Mouse (Mus musculus) lung, embryonic 16.5 days (tissue): ENCODE results near the gene Mcu. TPM values are rescaled to one million over a fixed set of nuclear protein-coding genes. Genes with fewer than 3 reads are reported as not detected.
A peak's percentile ranks its signal among the peaks of the same experiment; 100 is the strongest.

Source experiments
- ATAC-seq: fragments of 200-750 bp; cut with Nextera tagmentation; 2 replicates; pipeline ENCODE4 v1.8.0; 2017; ENCODE audit warnings: low read depth, mild to moderate bottlenecking, moderate library complexity
- H3K27ac ChIP-seq: fragments of 300-500 bp; sonication (generic); 2 replicates; pipeline ENCODE4 v1.5.1; 2014; ENCODE audit warnings: mild to moderate bottlenecking, control low read depth, low read length
- H3K27me3 ChIP-seq: fragments of 300-500 bp; sonication (generic); 2 replicates; pipeline ENCODE4 v1.6.1; 2014; ENCODE audit warnings: low read depth, low read length, mixed read lengths; ENCODE audit not compliant: control insufficient read depth, insufficient read depth
- H3K36me3 ChIP-seq: fragments of 300-500 bp; sonication (generic); 2 replicates; pipeline ENCODE4 v1.6.1; 2014; ENCODE audit warnings: low read length; ENCODE audit not compliant: control insufficient read depth, insufficient read depth
- H3K4me1 ChIP-seq: fragments of 300-500 bp; sonication (generic); replicated peaks from 2 replicates; pipeline ENCODE4 v1.6.1; 2014; ENCODE audit warnings: low read length, mixed read lengths; ENCODE audit not compliant: control insufficient read depth, insufficient read depth
- H3K4me2 ChIP-seq: fragments of 300-500 bp; sonication (generic); 2 replicates; pipeline ENCODE4 v1.6.1; 2014; ENCODE audit warnings: low read depth, low read length, control low read depth
- H3K4me3 ChIP-seq: fragments of 300-500 bp; sonication (generic); 2 replicates; pipeline ENCODE4 v1.5.1; 2014; ENCODE audit warnings: mild to moderate bottlenecking, low read length, control low read depth
- H3K9ac ChIP-seq: fragments of 300-500 bp; sonication (generic); 2 replicates; pipeline ENCODE4 v1.6.1; 2014; ENCODE audit warnings: low read length, control low read depth
- H3K9me3 ChIP-seq: fragments of 300-500 bp; sonication (generic); 2 replicates; pipeline ENCODE4 v1.6.1; 2016; ENCODE audit warnings: low read length; ENCODE audit not compliant: control insufficient read depth
- WGBS: fragments of 180-500 bp; shearing (Covaris S2); extraction: QIAGEN DNeasy Blood & Tissue Kit; methylation state at CpG from one replicate; pipeline ENCODE4 v1.1.7; 2014; 5-methylcytosine and 5-hydroxymethylcytosine counted together
- polyA plus RNA-seq: library from polyadenylated mRNA; unstranded; fragments of >200 nt; fragmentation: Nextera tagmentation; extraction: Ambion mirVana; gene quantifications from 2 replicates; pipeline ENCODE4 v1.2.1, GENCODE M21; 2015

Mcu gene
- polyA plus RNA-seq, 1 experiment from 2014 or later: 33.3 TPM

DNA sequence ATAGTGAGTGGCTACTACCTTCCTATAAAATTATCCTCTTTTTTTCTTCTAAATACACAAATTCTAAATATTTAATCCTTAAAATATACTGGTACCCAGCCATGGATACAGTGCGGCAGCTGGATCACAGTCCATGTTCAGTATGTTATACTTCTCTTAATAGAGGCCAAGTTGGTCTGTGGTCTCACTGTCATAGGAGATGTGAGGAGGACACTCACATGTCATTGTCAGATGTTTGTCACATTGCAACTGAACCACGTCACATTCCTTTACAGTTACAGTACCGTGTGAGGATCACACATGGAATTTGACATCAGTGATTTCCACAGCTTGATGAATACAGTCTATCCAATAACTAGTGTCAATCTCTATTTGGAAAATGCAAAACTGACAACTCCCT lies 36.8 kb downstream of the Mcu start:
- Histone ChIP-seq H3K36me3 (peaks cover 2% of the 10 kb centered on the region; the same call in 1 of the 2 replicates), H3K4me2 (no peak overlapping the region), H3K9ac (no peak overlapping the region), H3K9me3 (no peaks in the 10 kb centered on the region), H3K4me3 (no peak overlapping the region), H3K27ac (no peak overlapping the region), H3K4me1 (peaks cover 16% of the 10 kb centered on the region), H3K27me3 (no peaks in the 10 kb centered on the region)
- no peak for ATAC-seq
- 78% methylated on average over 3 of the region's 3 CpGs for WGBS

DNA sequence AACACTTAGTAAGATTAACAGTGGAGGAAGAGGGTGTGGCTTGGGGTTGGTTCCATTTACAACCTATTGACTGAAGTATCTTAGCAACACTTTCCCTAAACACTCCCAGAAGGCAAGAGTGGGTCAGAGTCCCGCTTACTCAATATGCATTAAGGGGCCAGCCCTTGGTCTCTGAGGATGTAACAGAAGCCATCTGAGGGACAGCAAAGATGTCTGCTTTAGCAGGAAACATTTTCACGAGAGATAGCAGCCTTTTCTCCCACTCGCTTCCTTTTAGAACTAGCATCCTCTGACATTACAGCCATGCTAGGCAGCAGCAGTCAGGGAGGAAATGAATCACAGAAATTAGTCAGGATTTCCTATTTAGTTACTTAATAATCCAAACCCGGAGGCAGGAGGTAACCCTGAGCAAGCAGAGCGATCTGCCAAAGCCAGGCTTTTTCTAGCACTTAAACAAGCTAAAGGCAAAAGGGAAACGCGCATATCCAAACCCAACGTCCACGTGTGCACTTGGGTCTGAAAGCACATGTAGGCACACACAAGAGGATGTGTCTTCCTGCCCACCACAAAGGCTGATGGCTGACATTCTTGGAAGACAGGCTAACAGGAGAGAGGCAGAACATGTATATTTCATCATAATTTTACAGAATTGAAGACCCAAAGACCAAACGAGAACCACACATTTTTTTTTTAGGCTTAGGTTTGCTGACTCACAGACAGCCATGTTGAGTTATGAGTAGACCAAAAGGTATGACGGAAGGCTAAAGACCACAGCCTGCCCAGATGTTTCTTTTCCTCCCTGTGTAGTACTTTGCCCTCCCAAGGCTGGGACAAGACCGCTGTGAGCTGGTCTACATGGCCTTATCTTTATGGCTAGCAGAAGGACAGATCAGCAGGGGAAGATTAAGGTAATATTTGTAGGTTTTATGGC lies 38.4 kb downstream of the Mcu start:
- no peaks in the 10 kb centered on the region for H3K27me3 ChIP-seq
- peaks cover 16% of the 10 kb centered on the region for H3K4me1 ChIP-seq
- H3K4me2 ChIP-seq: peak overlapping the region; percentile 28
- H3K4me3 ChIP-seq: no peak overlapping the region
- peaks cover 2% of the 10 kb centered on the region; the same call in 1 of the 2 replicates for H3K9me3 ChIP-seq
- 38% methylated on average over 12 of the region's 12 CpGs for WGBS
- H3K9ac ChIP-seq: no peak overlapping the region
- H3K36me3 ChIP-seq: peaks cover 2% of the 10 kb centered on the region; the same call in 1 of the 2 replicates
- peak; percentile 81 for ATAC-seq
- peak overlapping the region; percentile 86 for H3K27ac ChIP-seq

DNA sequence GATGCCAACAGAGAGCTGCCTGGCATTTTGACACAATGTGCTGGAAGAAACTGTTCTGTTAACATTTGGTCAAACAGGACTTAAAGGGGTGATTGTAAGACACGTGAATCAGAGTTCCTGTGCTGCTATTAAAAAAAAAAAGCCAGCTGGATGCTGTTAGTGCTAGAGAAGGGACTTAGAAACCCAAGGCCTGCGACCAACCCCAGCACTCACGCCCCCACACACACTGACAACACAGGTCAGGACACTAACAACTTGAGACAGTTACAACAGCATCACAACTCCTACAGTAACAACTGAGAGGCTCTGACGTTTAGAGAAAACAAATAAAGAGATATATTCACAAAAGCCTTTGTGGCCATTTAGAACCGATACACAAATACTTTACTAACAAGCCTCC lies 40.2 kb downstream of the Mcu start:
- H3K4me3 ChIP-seq: no peak overlapping the region
- H3K4me1 ChIP-seq: peaks cover 16% of the 10 kb centered on the region
- no peak overlapping the region for H3K4me2 ChIP-seq
- ATAC-seq: no peak
- H3K27me3 ChIP-seq: no peaks in the 10 kb centered on the region
- WGBS: 40% methylated on average over 5 of the region's 5 CpGs
- no peak overlapping the region for H3K9ac ChIP-seq
- H3K9me3 ChIP-seq: peaks cover 5% of the 10 kb centered on the region
- no peaks in the 10 kb centered on the region; the same call in 1 of the 2 replicates for H3K36me3 ChIP-seq
- no peak overlapping the region for H3K27ac ChIP-seq

DNA sequence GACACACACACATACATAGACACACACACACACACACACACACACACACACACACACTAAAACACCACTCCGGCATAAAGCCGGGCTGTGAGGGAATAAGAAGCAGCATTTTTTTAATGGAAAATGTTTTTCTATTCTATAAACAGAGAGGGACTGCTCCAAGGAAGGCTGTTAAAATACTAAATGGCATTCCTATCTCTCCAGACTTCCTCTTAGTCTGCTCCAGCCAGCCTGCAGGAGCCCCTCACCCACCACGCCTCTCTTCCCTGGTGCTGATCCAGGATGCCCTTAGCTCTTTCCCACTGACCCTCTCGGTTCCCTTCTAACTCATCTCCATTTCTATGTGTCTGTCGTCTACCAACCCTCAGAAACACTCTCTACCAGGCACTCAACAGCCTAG lies 44.5 kb downstream of the Mcu start:
- no peak overlapping the region for H3K27ac ChIP-seq
- ATAC-seq: peak; percentile 62; the same call in 1 of the 2 replicates
- WGBS: 40% methylated on average over 5 of the region's 5 CpGs

DNA sequence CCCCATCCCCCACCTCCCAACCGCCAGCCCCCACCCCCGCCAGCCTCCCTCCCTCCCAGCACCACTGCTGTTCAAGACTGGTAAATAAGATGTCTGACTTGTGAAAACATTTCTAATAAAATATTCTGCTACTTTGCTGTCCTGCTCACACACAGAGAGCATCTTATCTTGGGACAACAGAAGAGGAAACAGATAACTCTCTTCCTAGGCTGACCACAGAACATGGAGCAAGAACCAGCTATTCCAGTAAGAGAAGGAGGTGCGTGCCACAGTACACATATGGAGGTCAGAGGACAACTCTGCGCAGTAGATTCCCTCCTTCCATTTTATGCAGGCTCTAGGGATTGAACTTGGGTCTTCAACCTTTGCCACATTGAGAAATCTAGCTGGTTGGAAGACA lies 45.2 kb downstream of the Mcu start:
- Histone ChIP-seq H3K4me2 (no peak overlapping the region), H3K27ac (no peak overlapping the region), H3K9me3 (peaks cover 5% of the 10 kb centered on the region), H3K36me3 (no peaks in the 10 kb centered on the region; the same call in 1 of the 2 replicates), H3K9ac (no peak overlapping the region), H3K4me1 (peaks cover 5% of the 10 kb centered on the region), H3K4me3 (no peak overlapping the region), H3K27me3 (no peaks in the 10 kb centered on the region)
- 74% methylated on average over 4 of the region's 4 CpGs for WGBS
- ATAC-seq: no peak; the same call in 1 of the 2 replicates

More for the DNA sequence above, 44.5 kb downstream of the Mcu start:
- Histone ChIP-seq H3K4me3 (no peak overlapping the region), H3K27me3 (no peaks in the 10 kb centered on the region), H3K4me2 (no peak overlapping the region), H3K9ac (no peak overlapping the region), H3K9me3 (peaks cover 5% of the 10 kb centered on the region), H3K36me3 (no peaks in the 10 kb centered on the region; the same call in 1 of the 2 replicates), H3K4me1 (peaks cover 5% of the 10 kb centered on the region)

DNA sequence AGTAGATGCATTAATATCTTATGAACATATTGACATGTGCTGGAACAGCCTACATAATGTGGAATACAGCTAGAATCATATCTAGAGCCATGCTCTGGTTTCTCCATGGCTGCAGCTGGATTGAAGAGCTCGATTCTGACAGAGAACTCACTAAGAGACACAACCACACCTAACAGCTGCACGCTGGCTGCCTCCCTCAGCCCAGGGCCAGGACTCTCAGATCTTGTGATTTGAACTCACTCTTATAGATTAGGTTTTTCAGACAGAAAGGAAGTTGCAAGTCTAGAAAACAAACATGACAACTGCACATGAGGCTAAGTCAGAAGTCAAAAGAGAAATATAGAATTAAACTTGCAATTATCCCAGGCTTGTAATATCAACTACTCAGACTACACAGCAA lies 45.7 kb downstream of the Mcu start:
- Histone ChIP-seq H3K4me3 (no peak overlapping the region), H3K9me3 (peaks cover 5% of the 10 kb centered on the region), H3K27ac (no peak overlapping the region), H3K9ac (no peak overlapping the region), H3K27me3 (no peaks in the 10 kb centered on the region), H3K4me1 (peaks cover 5% of the 10 kb centered on the region), H3K4me2 (no peak overlapping the region), H3K36me3 (no peaks in the 10 kb centered on the region; the same call in 1 of the 2 replicates)
- no peak for ATAC-seq
- 61% methylated on average over 2 of the region's 2 CpGs for WGBS

DNA sequence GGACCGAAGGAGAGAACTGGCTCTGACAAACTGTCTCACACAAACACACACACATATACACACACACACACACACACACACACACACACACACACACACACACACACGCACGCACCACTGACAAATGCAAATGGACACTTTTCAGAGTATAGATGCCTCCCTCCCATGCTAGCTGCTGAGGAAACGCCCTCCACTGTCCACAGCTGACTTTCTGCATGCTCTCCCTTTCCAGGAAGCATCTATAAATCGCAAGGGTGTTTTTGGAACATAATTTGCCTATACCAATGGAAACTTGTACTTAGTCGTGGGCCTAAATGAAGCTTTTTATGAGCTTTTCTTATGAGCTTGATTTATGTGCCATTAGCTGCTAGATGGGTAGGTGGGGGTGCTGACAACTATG lies 46.1 kb downstream of the Mcu start:
- Histone ChIP-seq H3K27ac (no peak overlapping the region), H3K36me3 (no peaks in the 10 kb centered on the region; the same call in 1 of the 2 replicates), H3K9me3 (peaks cover 5% of the 10 kb centered on the region), H3K4me1 (peaks cover 5% of the 10 kb centered on the region), H3K9ac (no peak overlapping the region), H3K27me3 (no peaks in the 10 kb centered on the region), H3K4me3 (no peak overlapping the region), H3K4me2 (no peak overlapping the region)
- ATAC-seq: no peak
- 64% methylated on average over 6 of the region's 6 CpGs for WGBS

DNA sequence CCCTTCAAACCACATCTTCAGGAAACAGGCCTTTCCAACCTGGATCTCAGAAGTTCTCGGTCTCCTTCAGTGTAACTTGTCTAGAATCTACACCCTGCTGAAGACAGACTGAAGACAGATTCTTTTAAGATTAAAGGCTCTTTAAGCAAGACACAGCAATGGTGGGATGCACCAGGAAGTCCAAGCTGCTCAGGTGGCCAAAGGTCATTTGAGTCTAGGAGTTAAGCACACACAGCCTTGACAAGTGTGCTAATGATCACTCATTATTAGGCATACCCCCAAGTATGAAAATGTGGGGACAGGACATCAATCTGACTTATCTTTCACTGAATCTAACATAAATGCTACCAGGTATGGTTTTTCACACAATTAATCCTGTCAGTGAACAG lies 47.0 kb downstream of the Mcu start:
- Histone ChIP-seq H3K4me2 (no peak overlapping the region), H3K9me3 (peaks cover 5% of the 10 kb centered on the region), H3K4me3 (no peak overlapping the region), H3K27me3 (no peaks in the 10 kb centered on the region), H3K27ac (no peak overlapping the region), H3K4me1 (peaks cover 5% of the 10 kb centered on the region), H3K36me3 (no peaks in the 10 kb centered on the region; the same call in 1 of the 2 replicates), H3K9ac (no peak overlapping the region)
- WGBS: 81% methylated on average over 1 of the region's 1 CpGs
- no peak for ATAC-seq

DNA sequence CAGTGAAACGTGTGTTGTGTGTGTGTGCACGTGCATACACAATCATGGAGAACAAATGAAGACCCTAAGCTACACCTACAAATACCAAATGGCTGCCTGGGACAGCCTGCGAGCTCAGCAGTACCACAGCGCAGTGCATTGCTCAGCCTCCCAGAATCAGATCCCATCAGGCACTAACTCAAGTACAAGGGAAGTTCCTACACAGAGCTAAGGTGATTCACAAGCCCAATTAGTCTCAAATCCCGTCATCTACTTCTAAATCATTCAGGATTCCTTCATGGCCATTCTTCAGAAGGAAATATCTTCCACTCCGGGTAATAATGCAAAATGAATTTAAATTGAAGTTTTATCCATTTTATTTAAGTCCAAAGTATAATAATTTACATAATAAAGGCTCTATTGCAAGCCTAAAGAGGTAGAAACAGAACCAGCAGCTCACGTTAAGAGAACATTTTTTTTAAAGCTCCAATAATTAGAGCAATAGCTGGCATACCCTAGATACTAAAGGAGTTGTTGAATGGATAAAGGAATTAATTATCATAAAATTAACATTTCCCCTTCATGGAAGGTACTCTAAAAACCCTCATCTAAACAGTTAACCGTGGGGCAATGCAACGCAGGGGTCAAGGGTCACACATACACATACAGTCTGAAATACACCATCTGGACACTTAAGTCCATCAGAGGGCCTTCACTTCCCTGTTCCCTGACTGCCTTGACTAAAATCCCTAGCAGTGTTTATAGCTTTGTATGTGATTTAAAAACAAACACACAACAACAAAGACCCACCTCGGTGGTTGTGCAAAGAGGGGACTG lies 47.6 kb downstream of the Mcu start:
- Histone ChIP-seq H3K9ac (no peak overlapping the region), H3K4me3 (no peak overlapping the region), H3K9me3 (peaks cover 2% of the 10 kb centered on the region), H3K4me1 (peaks cover 5% of the 10 kb centered on the region), H3K36me3 (no peaks in the 10 kb centered on the region; the same call in 1 of the 2 replicates), H3K27ac (no peak overlapping the region), H3K27me3 (no peaks in the 10 kb centered on the region), H3K4me2 (no peak overlapping the region)
- 65% methylated on average over 10 of the region's 10 CpGs for WGBS
- no peak for ATAC-seq
